Mouse (Mus musculus): ENCODE measurements around the gene Gimap5. TPM values are rescaled to one million over a fixed set of nuclear protein-coding genes. Genes with fewer than 3 reads are reported as not detected.

The Gimap5 gene
- total RNA-seq, 2 experiments from 2014 or later: 6.0 to 6.6 TPM

DNA sequence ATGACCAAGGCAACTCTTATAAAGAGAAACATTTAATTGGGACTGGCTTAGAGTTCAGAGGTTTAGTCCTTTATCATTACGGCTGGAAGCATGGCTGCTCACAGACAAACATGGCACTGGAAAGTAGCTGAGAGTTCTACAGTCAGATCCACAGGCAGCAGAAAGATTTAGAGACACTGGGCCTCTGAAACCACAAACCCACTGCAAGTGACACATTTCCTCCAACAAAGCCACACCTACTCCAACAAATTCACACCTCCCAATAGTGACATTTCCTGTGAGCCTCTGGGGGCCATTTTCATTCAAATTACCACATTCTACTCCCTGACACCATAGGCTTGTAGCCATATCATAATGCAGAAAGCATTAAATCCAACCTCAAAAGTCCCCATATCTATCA, 55.9 kb downstream of the Gimap5 start:
- intact Hi-C loops (cut with DNase I): no loop called here
- no peak for DNase-seq

DNA sequence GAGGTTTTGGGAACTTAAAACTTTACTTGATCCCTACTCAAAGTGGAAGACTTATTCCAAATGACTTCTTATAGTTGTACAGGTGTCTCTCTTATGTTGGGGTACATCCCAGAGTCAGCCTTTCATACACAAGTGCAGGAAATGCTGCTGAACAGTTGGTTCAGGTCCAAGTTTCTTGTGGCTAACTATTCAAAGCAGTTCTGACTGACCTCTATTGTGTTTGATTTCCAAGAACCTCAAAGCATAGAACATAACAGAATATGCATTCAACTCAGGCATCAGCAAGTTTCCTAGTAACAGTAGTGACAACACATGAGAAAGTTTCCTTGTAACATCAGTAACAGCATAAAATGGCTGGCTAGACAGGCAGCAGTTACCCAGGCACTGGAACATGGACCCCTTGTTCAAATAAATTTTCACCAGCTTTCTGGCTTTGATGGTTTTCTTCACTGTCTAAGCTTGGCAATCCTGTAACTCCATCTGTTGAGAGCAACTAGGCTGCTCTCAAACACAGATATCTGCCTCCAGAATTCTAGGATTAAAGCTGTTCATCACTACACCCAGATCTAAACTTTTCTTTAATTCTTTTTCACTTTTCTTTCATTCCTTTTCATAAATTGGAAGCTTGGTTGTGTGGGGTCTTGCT, 57.5 kb downstream of the Gimap5 start:
- intact Hi-C loops (cut with DNase I): no loop called here
- no peak for DNase-seq

Other genes starting within 250 kb of the Gimap5 start
- 10 to 100 TPM; 18.7 to 20.9 TPM for gene Atp6v0e2, start 208.6 kb upstream of the Gimap5 start, total RNA-seq (2021)
- 10 to 100 TPM; 16.7 to 26.6 TPM for gene Lrrc61, start 191.4 kb upstream of the Gimap5 start, total RNA-seq (2021)
- gene Rarres2, start 173.4 kb upstream of the Gimap5 start, total RNA-seq (2021): 100 to 1,000 TPM in 1 of 2 experiments, 10 to 100 TPM in 1; 70.4 to 101 TPM
- gene Gm45021, start 156.6 kb upstream of the Gimap5 start, total RNA-seq (2021): not detected
- 10 to 100 TPM; 27.3 to 33.7 TPM for gene Repin1, start 152.3 kb upstream of the Gimap5 start, total RNA-seq (2021)
- gene Gm44965, start 152.3 kb upstream of the Gimap5 start, total RNA-seq (2021): 1 to 10 TPM in 1 of 2 experiments, not detected in 1; 3.7 TPM
- gene Zfp775, start 144.1 kb upstream of the Gimap5 start, total RNA-seq (2021): 10 to 100 TPM; 10.4 to 10.7 TPM
- under 1 TPM; 0.33 to 0.38 TPM for gene AI854703, start 119.4 kb upstream of the Gimap5 start, total RNA-seq (2021)
- gene Gimap8, start 99.0 kb upstream of the Gimap5 start, total RNA-seq (2021): 1 to 10 TPM; 6.7 to 6.8 TPM
- gene Gimap9, start 70.1 kb upstream of the Gimap5 start, total RNA-seq (2021): 1 to 10 TPM; 4.8 to 5.2 TPM
- gene Gimap4, start 61.6 kb upstream of the Gimap5 start, total RNA-seq (2021): 10 to 100 TPM; 23.6 to 30.4 TPM
- 10 to 100 TPM; 40.5 to 46.0 TPM for gene Gimap6, start 38.0 kb upstream of the Gimap5 start, total RNA-seq (2021)
- gene Gm28053, start 27.6 kb upstream of the Gimap5 start, total RNA-seq (2021): 1 to 10 TPM; 3.1 to 4.7 TPM
- under 1 TPM in 1 of 2 experiments, not detected in 1; 0.22 TPM for gene Gimap7, start 27.6 kb upstream of the Gimap5 start, total RNA-seq (2021)
- 10 to 100 TPM in 1 of 2 experiments, 1 to 10 TPM in 1; 8.1 to 11.8 TPM for gene Gimap1, start 7.1 kb upstream of the Gimap5 start, total RNA-seq (2021)
- gene Gimap3, start 24.7 kb downstream of the Gimap5 start, total RNA-seq (2021): under 1 TPM; 0.51 to 0.53 TPM
- gene Tmem176a, start 94.7 kb downstream of the Gimap5 start, total RNA-seq (2021): 10 to 100 TPM; 19.8 to 20.0 TPM
- gene Tmem176b, start 95.3 kb downstream of the Gimap5 start, total RNA-seq (2021): 10 to 100 TPM; 53.6 to 55.3 TPM
- not detected for gene Aoc1, start 126.7 kb downstream of the Gimap5 start, total RNA-seq (2021)
- gene 1600015I10Rik, start 183.7 kb downstream of the Gimap5 start, total RNA-seq (2021): not detected
- gene Doxl2, start 228.8 kb downstream of the Gimap5 start, total RNA-seq (2021): not detected
- gene Svs1, start 240.7 kb downstream of the Gimap5 start, total RNA-seq (2021): not detected